9 mouse cellular contexts compared by ENCODE assay signal in the genomic region with DNA sequence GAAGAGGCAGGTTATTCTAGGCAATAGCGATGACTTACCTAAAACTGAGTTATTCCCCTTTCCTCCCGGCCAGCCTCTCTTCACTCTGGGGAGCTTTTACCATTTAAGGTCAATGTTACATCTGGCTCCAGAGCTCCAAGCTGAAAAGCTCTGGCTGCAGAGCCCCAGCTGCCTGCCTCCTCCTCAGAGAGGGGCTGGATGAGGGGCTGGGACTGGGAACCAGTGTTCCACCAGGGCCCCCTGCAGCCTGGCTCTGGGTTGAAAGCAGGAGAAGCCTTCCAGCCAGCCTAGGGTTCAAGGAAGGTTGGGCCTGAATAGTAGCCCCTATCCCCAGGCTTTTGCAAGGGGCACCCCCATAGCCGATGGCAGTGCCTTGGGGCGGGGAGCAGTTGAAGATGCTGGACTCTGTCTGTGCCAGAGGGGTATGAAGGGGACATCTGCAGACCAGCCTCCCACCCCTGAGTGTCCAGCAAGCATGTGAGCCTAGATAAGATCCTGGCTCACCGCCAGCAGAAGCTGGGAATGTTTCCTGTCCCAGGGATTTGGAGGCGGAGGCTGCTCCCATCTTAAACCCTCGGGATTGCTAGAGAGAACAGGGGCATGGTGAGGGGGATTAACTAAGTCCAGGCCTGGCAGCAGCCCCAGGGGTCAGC. TPM values are rescaled to one million over a fixed set of nuclear protein-coding genes. Genes with fewer than 3 reads are reported as not detected.
DNase-seq lines count a peak whose midpoint lies in the region.
"Had no signal": no experiment of that assay in that cellular context is flagged by ENCODE, and none has a peak within 500 bp of the region (broad histone marks: within the 10 kb centered on the region; RNA-seq: fewer than 3 reads in every experiment).

Mrvi1 (minus strand) TSS at position 409 of the 653 bp plus-strand sequence.

- H3K27me3 ChIP-seq in embryonic facial prominence, embryonic 10.5 days (replicated peaks; ENCODE audit: low read depth, poor library complexity, severe bottlenecking), result no peaks in the 10 kb centered on the region
- H3K27me3 ChIP-seq: midbrain, embryonic 12.5 days had no signal

- H3K9me3 ChIP-seq in embryonic facial prominence, embryonic 10.5 days, result no peaks in the 10 kb centered on the region
- H3K9me3 ChIP-seq: midbrain, embryonic 12.5 days had no signal

- no peaks in the 10 kb centered on the region for H3K36me3 ChIP-seq in embryonic facial prominence, embryonic 10.5 days (replicated peaks)
- H3K36me3 ChIP-seq: midbrain, embryonic 12.5 days had no signal

- WGBS in embryonic facial prominence, embryonic 10.5 days, result 60% methylated on average over 7 of the region's 7 CpGs
- 59% methylated on average over 7 of the region's 7 CpGs for WGBS in large intestine, adult 2 months

- no peak within 1 kb of the TSS for H3K4me3 ChIP-seq in embryonic facial prominence, embryonic 10.5 days
- H3K4me3 ChIP-seq: midbrain, embryonic 12.5 days had no signal

- DNase-seq in cerebellum, postnatal 10 days, result peak; percentile 40 to 51
- DNase-seq in cerebellum, adult 9-10 months, result no peak
- DNase-seq in embryonic facial prominence, embryonic 10.5 days (ENCODE audit: low spot score), result no peak
- DNase-seq in heart, postnatal 14 days, result peak; percentile 76 to 77
- DNase-seq in large intestine, adult 2 months (ENCODE audit: low read depth, low spot score), result no peak
- peak; percentile 49 for DNase-seq in mesoderm, embryonic 11.5 days (ENCODE audit: low read depth, low spot score)
- no peak for DNase-seq in B cell, adult 2 months
- no peak for DNase-seq in layer of hippocampus, postnatal 14 days (ENCODE audit: low spot score in 2 of 2)

- H3K27ac ChIP-seq in embryonic facial prominence, embryonic 10.5 days (replicated peaks), result peak within 1 kb of the TSS; percentile 51
- H3K27ac ChIP-seq: midbrain, embryonic 12.5 days had no signal

- intact Hi-C loops in heart, postnatal 14 days (cut with DNase I), result loop anchor here (2.0 kb wide), 1 partner anchor 33 kb away; no protein-coding TSS in a partner anchor

- H3K4me1 ChIP-seq in embryonic facial prominence, embryonic 10.5 days, result peaks cover 24% of the 10 kb centered on the region
- H3K4me1 ChIP-seq: midbrain, embryonic 12.5 days had no signal

RNA-seq across cellular contexts. Expression of gene Mrvi1, which starts in this region (rescaled TPM):
- 0.87 and 1.5 TPM in 2 replicates for polyA plus RNA-seq in embryonic facial prominence, embryonic 10.5 days (2016; fragmentation: Nextera tagmentation; extraction: Ambion mirVana)
- total RNA-seq in heart, postnatal 14 days (2021), result 10 to 100 TPM; 15.6 to 18.4 TPM
- 18.0 and 27.2 TPM in 2 replicates for polyA plus RNA-seq in large intestine, adult 2 months (2012; rRNA removed)
- total RNA-seq in layer of hippocampus, postnatal 14 days (2021), result 1 to 10 TPM; 1.5 to 2.3 TPM

Comparison
In these comparisons a context has a peak if more than half of its experiments do, and no peak if none do; other contexts are left out.
1. RNA of gene Mrvi1 (total RNA-seq): 15.6 to 18.4 TPM in heart, postnatal 14 days; 1.5 to 2.3 TPM in layer of hippocampus, postnatal 14 days; every median in the first group is over 4 times any median in the second.
2. DNase-seq: peak in cerebellum, postnatal 10 days (2 of 2), heart, postnatal 14 days (2 of 2) and mesoderm, embryonic 11.5 days (single experiment); none in cerebellum, adult 9-10 months (single experiment), embryonic facial prominence, embryonic 10.5 days (single experiment), large intestine, adult 2 months (single experiment), B cell, adult 2 months (0 of 2) and layer of hippocampus, postnatal 14 days (0 of 2).